Mouse (Mus musculus): Measurements from ENCODE around the gene Usp10.

Gene Usp10

GRCm38 (mm10) chr8:119915298-119915697 is 5.1 kb downstream of the Usp10 start:
- no peak for DNase-seq (ENCODE audit: low read depth, low spot score)

GRCm38 (mm10) chr8:119916237-119916892 is 6.2 kb downstream of the Usp10 start:
- DNase-seq (ENCODE audit: low read depth, low spot score): no peak

- no peak for DNase-seq (ENCODE audit: low read depth, low spot score)
Observed at GRCm38 (mm10) chr8:119917415-119917814, 7.3 kb downstream of the Usp10 start.

- no peak for DNase-seq (ENCODE audit: low read depth, low spot score)
Observed at GRCm38 (mm10) chr8:119918155-119918567, 8.0 kb downstream of the Usp10 start.

GRCm38 (mm10) chr8:119923259-119923658 is 13.1 kb downstream of the Usp10 start:
- DNase-seq (ENCODE audit: low read depth, low spot score): no peak

- no peak for DNase-seq (ENCODE audit: low read depth, low spot score)
Observed at GRCm38 (mm10) chr8:119925428-119925827, 15.3 kb downstream of the Usp10 start.

GRCm38 (mm10) chr8:119926474-119926873 is 16.3 kb downstream of the Usp10 start:
- DNase-seq (ENCODE audit: low read depth, low spot score): no peak

GRCm38 (mm10) chr8:119927422-119928092 is 17.4 kb downstream of the Usp10 start:
- DNase-seq (ENCODE audit: low read depth, low spot score): peak; percentile 90

GRCm38 (mm10) chr8:119931317-119931716 is 21.2 kb downstream of the Usp10 start:
- no peak for DNase-seq (ENCODE audit: low read depth, low spot score)

GRCm38 (mm10) chr8:119933681-119934080 is 23.5 kb downstream of the Usp10 start:
- no peak for DNase-seq (ENCODE audit: low read depth, low spot score)

GRCm38 (mm10) chr8:119935541-119935940 is 25.4 kb downstream of the Usp10 start:
- DNase-seq (ENCODE audit: low read depth, low spot score): no peak

GRCm38 (mm10) chr8:119938481-119938880 is 28.3 kb downstream of the Usp10 start:
- peak; percentile 69 for DNase-seq (ENCODE audit: low read depth, low spot score)

GRCm38 (mm10) chr8:119939336-119939735 is 29.2 kb downstream of the Usp10 start:
- no peak for DNase-seq (ENCODE audit: low read depth, low spot score)

GRCm38 (mm10) chr8:119941471-119941870 is 31.3 kb downstream of the Usp10 start:
- no peak for DNase-seq (ENCODE audit: low read depth, low spot score)

- no peak for DNase-seq (ENCODE audit: low read depth, low spot score)
Observed at GRCm38 (mm10) chr8:119943616-119944015, 33.5 kb downstream of the Usp10 start.

GRCm38 (mm10) chr8:119944096-119944811 is 34.1 kb downstream of the Usp10 start:
- DNase-seq (ENCODE audit: low read depth, low spot score): peak; percentile 88

- no peak for DNase-seq (ENCODE audit: low read depth, low spot score)
Observed at GRCm38 (mm10) chr8:119946326-119946865, 36.2 kb downstream of the Usp10 start.

- no peak for DNase-seq (ENCODE audit: low read depth, low spot score)
Observed at GRCm38 (mm10) chr8:119947653-119948052, 37.5 kb downstream of the Usp10 start.

- DNase-seq (ENCODE audit: low read depth, low spot score): no peak
Observed at GRCm38 (mm10) chr8:119948340-119948739, 38.2 kb downstream of the Usp10 start.

GRCm38 (mm10) chr8:119952282-119952681 is 42.1 kb downstream of the Usp10 start:
- no peak for DNase-seq (ENCODE audit: low read depth, low spot score)

- no peak for DNase-seq (ENCODE audit: low read depth, low spot score)
Observed at GRCm38 (mm10) chr8:119952747-119953146, 42.6 kb downstream of the Usp10 start.

- DNase-seq (ENCODE audit: low read depth, low spot score): no peak
Observed at GRCm38 (mm10) chr8:119955333-119955732, 45.2 kb downstream of the Usp10 start.

All from ES-CJ7 (cell line).